Mouse (Mus musculus) MEL (cell line): Measurements from ENCODE around the gene Rnf152. TPM values are rescaled to one million over a fixed set of nuclear protein-coding genes. Genes with fewer than 3 reads are reported as not detected.

Source experiments
- DNase-seq: peaks from one replicate; pipeline ENCODE4 v3.0.0; 2011; ENCODE audit warnings: low read depth, low spot score
- H3K27ac ChIP-seq: 2 replicates; pipeline ENCODE4 v1.5.1; 2012; ENCODE audit warnings: low read depth, mild to moderate bottlenecking, control low read depth, low read length, moderate library complexity; ENCODE audit not compliant: control insufficient read depth
- H3K27me3 ChIP-seq, 2 experiments: fragments of 150-350 bp in 1 of 2; sonication (generic) in 1 of 2; 2 replicates each; pipeline ENCODE4 v1.6.1; 2012; ENCODE audit warnings: low read length in 2 of 2, mild to moderate bottlenecking in 2 of 2, improper control_type of control experiment in 1 of 2, moderate library complexity in 1 of 2; ENCODE audit not compliant: insufficient read depth in 2 of 2, control insufficient read depth in 1 of 2
- H3K36me3 ChIP-seq, 2 experiments: 2 replicates each; pipeline ENCODE4 v1.6.1; 2012 to 2014; ENCODE audit warnings: low read length in 2 of 2, improper control_type of control experiment in 1 of 2, inconsistent platforms in 1 of 2, mild to moderate bottlenecking in 1 of 2; ENCODE audit not compliant: insufficient read depth in 2 of 2, control insufficient read depth in 1 of 2
- H3K4me1 ChIP-seq, 2 experiments: fragments of 150-350 bp in 1 of 2; sonication (generic) in 1 of 2; 2 replicates each; pipeline ENCODE4 v1.6.1; 2012; ENCODE audit warnings: low read length in 2 of 2, improper control_type of control experiment in 1 of 2, mild to moderate bottlenecking in 1 of 2; ENCODE audit not compliant: insufficient read depth in 2 of 2, control insufficient read depth in 1 of 2
- H3K4me3 ChIP-seq, 2 experiments: fragments of 150-350 bp in 1 of 2; sonication (generic) in 1 of 2; 2 replicates each; pipeline ENCODE4 v1.5.1; 2012; ENCODE audit warnings: low read depth in 2 of 2, low read length in 2 of 2, mild to moderate bottlenecking in 2 of 2, moderate library complexity in 2 of 2, control low read depth in 1 of 2, improper control_type of control experiment in 1 of 2; ENCODE audit not compliant: control insufficient read depth in 1 of 2, insufficient read depth in 1 of 2
- H3K79me2 ChIP-seq: 2 replicates; pipeline ENCODE4 v1.6.1; 2012; ENCODE audit warnings: mild to moderate bottlenecking, low read length, moderate library complexity; ENCODE audit not compliant: control insufficient read depth, poor library complexity, insufficient read depth
- H3K9ac ChIP-seq: 2 replicates; pipeline ENCODE4 v1.6.1; 2012; ENCODE audit warnings: low read depth, mild to moderate bottlenecking, control low read depth, low read length, moderate library complexity; ENCODE audit not compliant: control insufficient read depth, poor library complexity, severe bottlenecking
- H3K9me3 ChIP-seq: fragments of 150-350 bp; sonication (generic); replicated peaks from 2 replicates; pipeline ENCODE4 v1.6.1; 2012; ENCODE audit warnings: mild to moderate bottlenecking, low read length, improper control_type of control experiment, moderate library complexity; ENCODE audit not compliant: insufficient read depth
- BHLHE40 ChIP-seq: IDR thresholded peaks from 2 replicates; pipeline ENCODE4 v1.6.1; 2012; ENCODE audit warnings: low read depth, mild to moderate bottlenecking, inconsistent platforms, low read length, improper control_type of control experiment, borderline replicate concordance
- CHD1 ChIP-seq: IDR thresholded peaks from 2 replicates; pipeline ENCODE4 v1.6.1; 2012; ENCODE audit warnings: low read depth, mild to moderate bottlenecking, inconsistent platforms, low read length, improper control_type of control experiment
- CHD2 ChIP-seq: IDR thresholded peaks from 2 replicates; pipeline ENCODE4 v1.6.1; 2011; ENCODE audit warnings: low read length, improper control_type of control experiment
- CTCF ChIP-seq, 3 experiments: IDR thresholded peaks in 2 of 3; conservative IDR thresholded peaks in 1 of 3; 2 replicates each; pipeline ENCODE4 v1.5.1; 2011 to 2012; ENCODE audit warnings: low read length in 3 of 3, low read depth in 2 of 3, mild to moderate bottlenecking in 2 of 3, improper control_type of control experiment in 1 of 3, inconsistent platforms in 1 of 3, mixed read lengths in 1 of 3, moderate library complexity in 1 of 3; ENCODE audit not compliant: control insufficient read depth in 1 of 3, insufficient read depth in 1 of 3, poor library complexity in 1 of 3, severe bottlenecking in 1 of 3
- ETS1 ChIP-seq: IDR thresholded peaks from 2 replicates; pipeline ENCODE4 v1.6.1; 2012; ENCODE audit warnings: low read depth, mild to moderate bottlenecking, inconsistent platforms, low read length, improper control_type of control experiment, moderate library complexity
- GATA1 ChIP-seq: IDR thresholded peaks from 2 replicates; pipeline ENCODE4 v1.6.1; 2011; ENCODE audit warnings: low read depth, low read length, improper control_type of control experiment
- HCFC1 ChIP-seq: IDR thresholded peaks from 2 replicates; pipeline ENCODE4 v1.6.1; 2012; ENCODE audit warnings: low read depth, mild to moderate bottlenecking, inconsistent platforms, low read length, improper control_type of control experiment, moderate library complexity
- KAT2A ChIP-seq: conservative IDR thresholded peaks from 2 replicates; pipeline ENCODE4 v1.6.1; 2012; ENCODE audit warnings: low read depth, low read length, improper control_type of control experiment, inconsistent platforms
- MYC ChIP-seq: IDR thresholded peaks from 2 replicates; pipeline ENCODE4 v1.6.1; 2011; ENCODE audit warnings: low read depth, mild to moderate bottlenecking, low read length, improper control_type of control experiment, moderate library complexity
- NELFE ChIP-seq: IDR thresholded peaks from 2 replicates; pipeline ENCODE4 v1.6.1; 2011; ENCODE audit warnings: low read depth, low read length, improper control_type of control experiment
- NRF1 ChIP-seq: IDR thresholded peaks from 2 replicates; pipeline ENCODE4 v1.6.1; 2014; ENCODE audit warnings: low read depth, mild to moderate bottlenecking, inconsistent platforms, low read length, improper control_type of control experiment, moderate library complexity; ENCODE audit not compliant: poor library complexity, insufficient read depth, severe bottlenecking
- POLR2A ChIP-seq, 2 experiments: IDR thresholded peaks; 2 replicates each; pipeline ENCODE4 v1.6.1; 2011 to 2012; ENCODE audit warnings: low read length in 2 of 2, mild to moderate bottlenecking in 2 of 2, control low read depth in 1 of 2, improper control_type of control experiment in 1 of 2, low read depth in 1 of 2, moderate library complexity in 1 of 2; ENCODE audit not compliant: control insufficient read depth in 1 of 2, insufficient read depth in 1 of 2, poor library complexity in 1 of 2
- POLR2AphosphoS2 ChIP-seq: IDR thresholded peaks from 2 replicates; pipeline ENCODE4 v1.6.1; 2011; ENCODE audit warnings: low read length, improper control_type of control experiment
- RCOR1 ChIP-seq: IDR thresholded peaks from 2 replicates; pipeline ENCODE4 v1.6.1; 2012; ENCODE audit warnings: low read depth, mild to moderate bottlenecking, inconsistent platforms, low read length, improper control_type of control experiment
- SIN3A ChIP-seq: IDR thresholded peaks from 2 replicates; pipeline ENCODE4 v1.6.1; 2012; ENCODE audit warnings: low read length, improper control_type of control experiment, inconsistent platforms
- TBP ChIP-seq: IDR thresholded peaks from 2 replicates; pipeline ENCODE4 v1.8.0; 2011; ENCODE audit warnings: low read depth, low read length, improper control_type of control experiment
- UBTF ChIP-seq: IDR thresholded peaks from 2 replicates; pipeline ENCODE4 v1.6.1; 2012; ENCODE audit warnings: low read depth, mild to moderate bottlenecking, inconsistent platforms, low read length, improper control_type of control experiment, moderate library complexity, borderline replicate concordance; ENCODE audit not compliant: insufficient read depth
- USF1 ChIP-seq: IDR thresholded peaks from 2 replicates; pipeline ENCODE4 v1.6.1; 2014; ENCODE audit warnings: low read depth, mild to moderate bottlenecking, inconsistent platforms, low read length, improper control_type of control experiment, moderate library complexity
- ZKSCAN1 ChIP-seq: IDR thresholded peaks from 2 replicates; pipeline ENCODE4 v1.6.1; 2012; ENCODE audit warnings: low read depth, mild to moderate bottlenecking, inconsistent platforms, low read length, improper control_type of control experiment, moderate library complexity
- ZMIZ1 ChIP-seq: IDR thresholded peaks from 2 replicates; pipeline ENCODE4 v1.6.1; 2012; ENCODE audit warnings: low read depth, mild to moderate bottlenecking, inconsistent platforms, low read length, improper control_type of control experiment, moderate library complexity
- polyA plus RNA-seq, 2 experiments: library from polyadenylated mRNA; stranded (reverse) in 1 of 2; unstranded in 1 of 2; fragments of >175 nt in 1 of 2; fragments of >200 nt in 1 of 2; gene quantifications; 2 replicates each; pipeline versions ENCODE4 v1.2.1 to v1.2.4; 2012; ENCODE audit warnings: low replicate concordance in 2 of 2, low read depth in 1 of 2; ENCODE audit not compliant: insufficient read length in 2 of 2, insufficient read depth in 1 of 2, missing spikeins in 1 of 2
- total RNA-seq: library from RNA; depleted of rRNA; stranded (reverse); fragments of 300-350 nt; gene quantifications from 2 replicates; pipeline ENCODE4 v1.2.3, GENCODE M21; 2012

Rnf152 gene
- total and polyA plus RNA-seq, 3 experiments, result not detected

DNA sequence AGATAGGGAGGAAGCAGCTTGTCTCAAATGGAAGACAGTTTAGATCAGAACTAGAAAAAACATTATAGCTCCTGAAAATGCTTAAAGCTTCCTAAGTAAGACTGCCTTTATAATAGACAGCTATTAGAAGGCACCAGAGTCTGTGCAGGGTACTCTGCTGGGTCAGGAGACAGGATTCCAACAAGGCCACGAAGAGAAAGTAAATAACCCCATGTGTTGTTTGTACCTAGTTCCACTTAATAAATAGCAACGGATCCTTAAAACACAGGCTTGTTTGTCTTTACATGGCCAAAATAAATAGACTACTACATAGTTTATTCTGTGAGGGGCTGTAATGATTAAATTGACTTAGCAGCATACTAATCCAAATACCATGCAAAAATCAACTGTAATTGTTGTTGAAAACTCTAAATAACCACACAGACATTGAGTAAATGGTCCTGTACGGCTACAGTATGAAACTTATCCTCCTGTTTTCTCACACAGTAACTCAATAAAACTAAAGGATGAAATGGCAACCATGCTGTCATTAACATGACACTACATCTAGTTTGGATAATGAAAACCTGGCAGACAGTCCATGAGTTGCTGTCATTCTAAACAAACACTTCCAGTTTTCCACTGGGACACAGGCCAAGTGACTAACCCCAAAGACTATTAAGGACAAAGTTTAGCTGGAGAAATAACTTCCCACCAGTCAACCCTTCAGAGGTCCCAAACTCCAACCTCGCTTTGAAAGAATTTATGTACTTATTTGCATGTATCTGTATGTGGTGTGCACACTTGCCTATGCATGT, 27.8 kb upstream of the Rnf152 start:
- Histone ChIP-seq H3K27ac (no peak overlapping the region), H3K79me2 (no peaks in the 10 kb centered on the region), H3K36me3 (no peaks in the 10 kb centered on the region), H3K9ac (no peak overlapping the region), H3K9me3 (no peaks in the 10 kb centered on the region), H3K4me3 (no peak overlapping the region), H3K4me1 (no peaks in the 10 kb centered on the region), H3K27me3 (peaks cover 0 to 2% of the 10 kb centered on the region in 2 experiments; a peak in 1 of 4 replicates)
- DNase-seq, result no peak
- TF ChIP-seq USF1, result no peak
- TF ChIP-seq ZKSCAN1, result no peak
- no peak for TF ChIP-seq UBTF
- no peak for TF ChIP-seq NELFE
- TF ChIP-seq BHLHE40, result no peak

DNA sequence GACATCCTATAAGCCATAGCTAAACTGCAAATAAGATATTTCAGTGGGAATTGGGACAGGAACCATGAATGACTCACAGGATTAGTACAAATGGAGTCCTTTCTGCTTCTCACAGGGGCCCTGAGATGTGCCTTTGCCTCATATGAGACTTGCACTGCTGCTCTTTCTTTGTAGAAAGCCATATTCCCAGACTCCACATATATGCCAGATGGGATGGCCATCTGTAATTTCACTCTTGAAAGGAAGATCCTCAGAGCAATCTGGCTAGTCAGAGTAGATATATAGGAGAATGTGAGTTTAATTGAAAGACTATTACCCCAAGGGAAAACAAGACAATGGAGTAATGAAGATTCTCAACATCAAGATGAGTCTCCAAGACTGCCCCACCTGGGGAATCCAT, 21.0 kb upstream of the Rnf152 start:
- TF ChIP-seq CTCF (IDR thresholded peaks at IDR 0.05 in 2 of 3, conservative IDR thresholded peaks at IDR 0.05 in 1 of 3; ENCODE audit: control insufficient read depth in 1 of 3, insufficient read depth in 1 of 3, low read depth in 2 of 3, low read length in 3 of 3, poor library complexity in 1 of 3, severe bottlenecking in 1 of 3) (no peak), ZMIZ1 (no peak), ZKSCAN1 (no peak), POLR2AphosphoS2 (no peak), HCFC1 (no peak), NRF1 (no peak), USF1 (no peak), ETS1 (no peak), CHD2 (no peak), POLR2A (IDR thresholded peaks at IDR 0.05; ENCODE audit: control insufficient read depth in 1 of 2, insufficient read depth in 1 of 2, low read depth in 1 of 2, low read length in 2 of 2, poor library complexity in 1 of 2) (no peak), GATA1 (no peak), KAT2A (no peak), RCOR1 (no peak), TBP (no peak), CHD1 (no peak), SIN3A (no peak), MYC (no peak)
- DNase-seq, result no peak
- no peaks in the 10 kb centered on the region for H3K9me3 ChIP-seq
- H3K27ac ChIP-seq, result no peak overlapping the region
- H3K27me3 ChIP-seq, result peaks cover 0 to 2% of the 10 kb centered on the region in 2 experiments; a peak in 1 of 4 replicates
- no peak overlapping the region for H3K9ac ChIP-seq
- no peaks in the 10 kb centered on the region for H3K4me1 ChIP-seq
- H3K79me2 ChIP-seq, result no peaks in the 10 kb centered on the region
- H3K36me3 ChIP-seq, result no peaks in the 10 kb centered on the region
- no peak overlapping the region for H3K4me3 ChIP-seq
